Mouse (Mus musculus): Measurements from ENCODE around the gene Cic. TPM values are rescaled to one million over a fixed set of nuclear protein-coding genes. Genes with fewer than 3 reads are reported as not detected.

Gene Cic
- total RNA-seq, 2 experiments from 2014 or later = 88.4 to 90.5 TPM

- peak in 1 of 2 experiments; percentile 5 for DNase-seq
- intact Hi-C loops (cut with DNase I) = loop anchor here (2.0 kb wide), 1 partner anchor 16 kb away; the partner anchor contains the start of gene Erf
Measured at GRCm38 (mm10) chr7:25266180-25266962, 1.1 kb upstream of the Cic start.

- peak; percentile 99 to 100 for DNase-seq
- intact Hi-C loops (cut with DNase I) = loop anchor here (2.0 kb wide), 1 partner anchor 17 kb away; the partner anchor contains the start of gene Erf
Measured at GRCm38 (mm10) chr7:25267751-25268463, 403 bp downstream of the Cic start.

GRCm38 (mm10) chr7:25268588-25268987, 1.1 kb downstream of the Cic start:
- intact Hi-C loops (cut with DNase I) = no loop called here
- no peak for DNase-seq

- DNase-seq = peak in 1 of 2 experiments; percentile 24
- intact Hi-C loops (cut with DNase I) = no loop called here
Measured at GRCm38 (mm10) chr7:25269029-25269428, 1.5 kb downstream of the Cic start.

GRCm38 (mm10) chr7:25269545-25270271, 2.2 kb downstream of the Cic start:
- peak in 1 of 2 experiments; percentile 32 for DNase-seq
- intact Hi-C loops (cut with DNase I) = no loop called here

GRCm38 (mm10) chr7:25270652-25271633, 3.4 kb downstream of the Cic start:
- intact Hi-C loops (cut with DNase I) = no loop called here
- no peak for DNase-seq

GRCm38 (mm10) chr7:25271651-25272444, 4.3 kb downstream of the Cic start:
- intact Hi-C loops (cut with DNase I) = no loop called here
- no peak for DNase-seq

GRCm38 (mm10) chr7:25272445-25273258, 5.1 kb downstream of the Cic start:
- DNase-seq = peak in 1 of 2 experiments; percentile 1

GRCm38 (mm10) chr7:25273259-25274241, 6.0 kb downstream of the Cic start:
- no peak for DNase-seq
- intact Hi-C loops (cut with DNase I) = no loop called here

More at GRCm38 (mm10) chr7:25272445-25273258, 5.1 kb downstream of the Cic start:
- intact Hi-C loops (cut with DNase I) = no loop called here

GRCm38 (mm10) chr7:25274571-25274970, 7.1 kb downstream of the Cic start:
- peak in 1 of 2 experiments; percentile 6 for DNase-seq
- intact Hi-C loops (cut with DNase I) = no loop called here

GRCm38 (mm10) chr7:25274996-25275395, 7.5 kb downstream of the Cic start:
- intact Hi-C loops (cut with DNase I) = no loop called here
- peak in 1 of 2 experiments; percentile 2 for DNase-seq

GRCm38 (mm10) chr7:25275555-25276298, 8.2 kb downstream of the Cic start:
- peak; percentile 41 to 60 for DNase-seq
- intact Hi-C loops (cut with DNase I) = no loop called here

GRCm38 (mm10) chr7:25277405-25277804, 9.9 kb downstream of the Cic start:
- intact Hi-C loops (cut with DNase I) = no loop called here
- DNase-seq = peak in 1 of 2 experiments; percentile 12

GRCm38 (mm10) chr7:25277998-25278340, 10.5 kb downstream of the Cic start:
- intact Hi-C loops (cut with DNase I) = loop anchor here (1.0 kb wide), 2 partner anchors 30 to 39 kb away; no protein-coding TSS in a partner anchor
- no peak for DNase-seq

GRCm38 (mm10) chr7:25278341-25279075, 11.0 kb downstream of the Cic start:
- intact Hi-C loops (cut with DNase I) = loop anchor here (1.0 kb wide), 2 partner anchors 30 to 39 kb away; no protein-coding TSS in a partner anchor
- DNase-seq = peak; percentile 89 to 93
